Comparison of ENCODE assay signal across 11 mouse cellular contexts in the genomic region with DNA sequence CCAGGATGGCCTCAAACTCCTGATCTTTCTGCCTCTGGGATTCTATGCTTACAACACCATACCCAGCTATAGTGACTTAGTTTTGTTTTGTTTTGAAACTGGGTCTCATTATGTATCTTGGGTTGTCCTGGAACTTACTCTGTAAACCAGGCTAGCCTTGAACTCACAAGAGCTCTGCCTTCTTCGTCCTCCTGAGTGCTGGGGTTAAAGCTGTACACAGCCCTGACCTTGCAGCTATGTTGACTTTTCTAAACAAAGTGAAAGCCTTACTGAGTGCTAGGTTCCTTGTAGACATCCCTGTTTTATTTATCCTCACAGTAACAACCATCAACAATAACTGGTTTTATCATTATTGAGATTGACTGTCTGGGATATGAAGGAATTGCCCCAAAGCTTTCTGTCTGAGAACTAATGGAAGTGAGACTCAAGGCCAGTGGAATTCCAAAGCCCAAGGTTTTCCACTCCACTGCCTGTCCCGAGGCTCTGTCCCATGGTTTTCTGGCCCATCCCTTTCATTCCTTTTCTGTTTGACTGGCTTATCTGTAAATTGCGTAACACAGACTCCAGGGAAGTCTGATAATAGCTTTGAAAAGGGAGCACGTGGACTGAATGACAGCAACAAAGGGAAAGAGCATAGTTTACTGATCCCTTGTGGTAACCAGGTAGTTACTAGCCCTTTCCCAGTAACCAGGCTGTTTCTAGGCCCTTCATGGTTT. TPM values are rescaled to one million over a fixed set of nuclear protein-coding genes. Genes with fewer than 3 reads are reported as not detected.
A peak's percentile ranks its signal among the peaks of the same experiment; 100 is the strongest.
DNase-seq lines count a peak whose midpoint lies in the region; ATAC-seq and TF ChIP-seq lines count a peak whose summit lies in the region.
"Had no signal": no experiment of that assay in that cellular context is flagged by ENCODE, and none has a peak within 500 bp of the region (broad histone marks: within the 10 kb centered on the region; RNA-seq: fewer than 3 reads in every experiment).

No protein-coding gene starts in this region.

- H3K79me2 ChIP-seq in liver, adult 2 months (ENCODE audit: control insufficient read depth, insufficient read depth, low read length), result no peaks in the 10 kb centered on the region

- no peak for TF ChIP-seq CTCF in liver, adult 2 months (IDR thresholded peaks at IDR 0.05; ENCODE audit: low read depth, low read length)

- H3K9me3 ChIP-seq in heart, embryonic 13.5 days, result no peaks in the 10 kb centered on the region
- no peaks in the 10 kb centered on the region for H3K9me3 ChIP-seq in liver, embryonic 15.5 days (replicated peaks)
- H3K9me3 ChIP-seq in stomach, embryonic 16.5 days (replicated peaks; ENCODE audit: control insufficient read depth, low read length), result no peaks in the 10 kb centered on the region

- peaks cover 8% of the 10 kb centered on the region for H3K4me1 ChIP-seq in liver, adult 2 months (ENCODE audit: control insufficient read depth, insufficient read depth, low read length)
- H3K4me1 ChIP-seq in heart, embryonic 13.5 days, result peaks cover 14% of the 10 kb centered on the region
- peaks cover 9% of the 10 kb centered on the region; the same call in 1 of the 2 replicates for H3K4me1 ChIP-seq in liver, embryonic 15.5 days (replicated peaks)
- H3K4me1 ChIP-seq in stomach, embryonic 16.5 days (ENCODE audit: control insufficient read depth, insufficient read depth, low read length), result peaks cover 14% of the 10 kb centered on the region

- H3K27ac ChIP-seq in liver, adult 2 months (replicated peaks; ENCODE audit: insufficient read depth, low read depth, low read length), result peak overlapping the region; percentile 52
- peak overlapping the region; percentile 13; the same call in 1 of the 2 replicates for H3K27ac ChIP-seq in heart, embryonic 13.5 days (replicated peaks)
- 0 out of 2 replicates have a peak overlapping the region, but pooled peaks have one; percentile 11 for H3K27ac ChIP-seq in liver, embryonic 15.5 days (replicated peaks)
- H3K27ac ChIP-seq in stomach, embryonic 16.5 days (ENCODE audit: low read length), result peak overlapping the region; percentile 81

- H3K4me2 ChIP-seq in heart, embryonic 13.5 days, result no peak overlapping the region
- H3K4me2 ChIP-seq in liver, embryonic 15.5 days, result no peak overlapping the region
- no peak overlapping the region for H3K4me2 ChIP-seq in stomach, embryonic 16.5 days (ENCODE audit: low read depth, low read length)

- WGBS in liver, adult 2 months, result 7% methylated on average over 4 of the region's 4 CpGs
- 23% methylated on average over 4 of the region's 4 CpGs for WGBS in heart, embryonic 13.5 days
- 28% methylated on average over 4 of the region's 4 CpGs for WGBS in liver, embryonic 15.5 days (ENCODE audit: insufficient replicate concordance)
- WGBS in stomach, embryonic 16.5 days, result 34% methylated on average over 4 of the region's 4 CpGs

- TF ChIP-seq POLR2A in liver, adult 2 months (IDR thresholded peaks at IDR 0.05; ENCODE audit: extremely low read depth, insufficient read depth, low read length), result no peak

- H3K27me3 ChIP-seq in liver, adult 2 months (ENCODE audit: control insufficient read depth, insufficient read depth, low read length), result no peaks in the 10 kb centered on the region
- H3K27me3 ChIP-seq in heart, embryonic 13.5 days (replicated peaks), result no peaks in the 10 kb centered on the region
- H3K27me3 ChIP-seq in liver, embryonic 15.5 days, result no peaks in the 10 kb centered on the region
- H3K27me3 ChIP-seq in stomach, embryonic 16.5 days (ENCODE audit: control insufficient read depth, insufficient read depth, low read length), result no peaks in the 10 kb centered on the region

- H3K4me3 ChIP-seq in liver, adult 2 months (ENCODE audit: insufficient read depth, low read depth, low read length), result no peak overlapping the region
- no peak overlapping the region for H3K4me3 ChIP-seq in heart, embryonic 13.5 days
- H3K4me3 ChIP-seq in liver, embryonic 15.5 days (replicated peaks), result no peak overlapping the region
- no peak overlapping the region for H3K4me3 ChIP-seq in stomach, embryonic 16.5 days (replicated peaks; ENCODE audit: low read length)

- no peaks in the 10 kb centered on the region for H3K36me3 ChIP-seq in liver, adult 2 months (ENCODE audit: control insufficient read depth, insufficient read depth, low read length)
- no peaks in the 10 kb centered on the region for H3K36me3 ChIP-seq in heart, embryonic 13.5 days
- no peaks in the 10 kb centered on the region for H3K36me3 ChIP-seq in liver, embryonic 15.5 days (replicated peaks)
- H3K36me3 ChIP-seq in stomach, embryonic 16.5 days (ENCODE audit: control insufficient read depth, insufficient read depth, low read length), result no peaks in the 10 kb centered on the region

- H3K9ac ChIP-seq in liver, adult 2 months (ENCODE audit: low read depth, low read length), result no peak overlapping the region
- H3K9ac ChIP-seq in heart, embryonic 13.5 days, result no peak overlapping the region
- no peak overlapping the region for H3K9ac ChIP-seq in liver, embryonic 15.5 days
- H3K9ac ChIP-seq in stomach, embryonic 16.5 days (ENCODE audit: low read length), result no peak overlapping the region

- peak; percentile 95 for DNase-seq in liver, adult 2 months (ENCODE audit: extremely low read depth, low read depth, low spot score)
- no peak for DNase-seq in liver
- DNase-seq in kidney, postnatal 4 days, result no peak
- DNase-seq in right cerebral cortex, postnatal 10 days (ENCODE audit: low spot score in 2 of 2), result no peak
- no peak for DNase-seq in natural killer cell, adult 2 months (ENCODE audit: low spot score in 2 of 2)
- DNase-seq: cerebellum, adult 11 months; gastrocnemius, postnatal 25 days; kidney, adult 11 months had no signal

- no peak for ATAC-seq in heart, embryonic 13.5 days (ENCODE audit: extremely low read depth, insufficient number of reproducible peaks, low FRiP score, low TSS enrichment)
- peak; percentile 49; the same call in 1 of the 2 replicates for ATAC-seq in liver, embryonic 15.5 days (ENCODE audit: insufficient read depth)
- peak; percentile 79 for ATAC-seq in stomach, embryonic 16.5 days (ENCODE audit: insufficient read depth, low FRiP score)

RNA-seq across cellular contexts. Expression of a gene that starts 40.0 kb away (rescaled TPM):
- 76.2 and 92.1 TPM in 2 replicates for total RNA-seq in liver, adult 2 months (2014; rRNA removed)
- polyA plus RNA-seq in liver, adult 2 months (2012; rRNA removed), result 7.4 and 8.5 TPM in 2 replicates
- 41.8 and 45.2 TPM in 2 replicates for polyA plus RNA-seq in heart, embryonic 13.5 days (2015; fragmentation: Nextera tagmentation; extraction: Ambion mirVana)
- 39.6 and 41.3 TPM in 2 replicates for polyA plus RNA-seq in liver, embryonic 15.5 days (2015; fragmentation: Nextera tagmentation; extraction: Ambion mirVana)
- polyA plus RNA-seq in stomach, embryonic 16.5 days (2015; fragmentation: Nextera tagmentation; extraction: Ambion mirVana), result 34.7 and 39.9 TPM in 2 replicates

Comparison
In these comparisons a context has a peak if more than half of its experiments do, and no peak if none do; other contexts are left out.
1. H3K27ac ChIP-seq: peak in every context shown above with its lines; median percentile 81 in stomach, embryonic 16.5 days; 52 in liver, adult 2 months; 13 in heart, embryonic 13.5 days; 11 in liver, embryonic 15.5 days.